Mouse (Mus musculus) adrenal gland, postnatal 0 days (tissue): ENCODE data around the gene Gpr18. TPM values are rescaled to one million over a fixed set of nuclear protein-coding genes. Genes with fewer than 3 reads are reported as not detected.

Experiments
- polyA plus RNA-seq: library from polyadenylated mRNA; unstranded; fragments of >200 nt; fragmentation: Nextera tagmentation; extraction: Ambion mirVana; gene quantifications from 2 replicates; pipeline ENCODE4 v1.2.1, GENCODE M21; 2015

Gpr18 gene
- polyA plus RNA-seq, result 0.23 TPM in 1 of 2 replicates, not detected in the other

DNA sequence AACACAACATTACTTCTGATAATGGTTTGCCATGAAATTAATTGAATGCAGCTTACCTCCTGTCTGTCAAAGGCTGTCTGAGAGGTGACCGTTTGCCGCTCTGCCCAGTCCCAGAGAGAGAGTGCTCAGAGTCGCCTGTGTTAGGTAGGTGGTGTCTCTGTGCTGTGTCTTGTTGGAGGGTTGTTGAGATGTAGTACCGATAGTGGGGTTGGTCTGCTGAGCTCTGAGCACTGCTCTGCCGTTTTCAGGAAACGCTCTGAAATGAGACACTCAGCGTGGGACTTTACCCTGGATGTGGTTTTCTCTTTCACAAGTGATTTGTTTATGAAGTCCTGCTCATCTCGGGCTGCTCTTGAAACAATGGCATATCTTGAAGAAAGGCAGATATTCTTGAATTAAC, at the start of gene Gpr18:
Gene Gpr18, minus strand, starts transcription at position 161 of the 400 bp plus-strand sequence.

GRCm38 (mm10) chr14:121964990-121965389, 49.4 kb upstream of the Gpr18 start, which contains the start of gene Gpr183:
Gene Gpr183 (minus strand): TSS chr14:121965195.

GRCm38 (mm10) chr14:121878176-121878858, 37.3 kb downstream of the Gpr18 start, which contains the start of gene Ubac2:
Gene Ubac2 (plus strand): TSS chr14:121878620.

Other genes with a start within 250 kb of the Gpr18 start
- gene Dock9, start 117.9 kb downstream of the Gpr18 start, polyA plus RNA-seq, result 5.6 and 8.6 TPM in 2 replicates
- 28.0 and 39.9 TPM in 2 replicates for gene Ubac2, start 37.2 kb downstream of the Gpr18 start, polyA plus RNA-seq
- gene Gpr183, start 49.4 kb upstream of the Gpr18 start, polyA plus RNA-seq, result 0.85 and 1.1 TPM in 2 replicates
- gene Timm8a2, start 118.9 kb upstream of the Gpr18 start, polyA plus RNA-seq, result not detected in 2 replicates
- 115 and 184 TPM in 2 replicates for gene Tm9sf2, start 191.3 kb upstream of the Gpr18 start, polyA plus RNA-seq